Mouse (Mus musculus) ES-Bruce4 (cell line): ENCODE results near the gene Wasf2.

ENCODE experiments used
- CTCF ChIP-seq: IDR thresholded peaks from one replicate; pipeline ENCODE4 v1.8.1; 2011; ENCODE audit warnings: low read depth, low read length
- POLR2A ChIP-seq: IDR thresholded peaks from one replicate; pipeline ENCODE4 v1.8.1; 2011; ENCODE audit warnings: low read length; ENCODE audit not compliant: insufficient read depth

DNA sequence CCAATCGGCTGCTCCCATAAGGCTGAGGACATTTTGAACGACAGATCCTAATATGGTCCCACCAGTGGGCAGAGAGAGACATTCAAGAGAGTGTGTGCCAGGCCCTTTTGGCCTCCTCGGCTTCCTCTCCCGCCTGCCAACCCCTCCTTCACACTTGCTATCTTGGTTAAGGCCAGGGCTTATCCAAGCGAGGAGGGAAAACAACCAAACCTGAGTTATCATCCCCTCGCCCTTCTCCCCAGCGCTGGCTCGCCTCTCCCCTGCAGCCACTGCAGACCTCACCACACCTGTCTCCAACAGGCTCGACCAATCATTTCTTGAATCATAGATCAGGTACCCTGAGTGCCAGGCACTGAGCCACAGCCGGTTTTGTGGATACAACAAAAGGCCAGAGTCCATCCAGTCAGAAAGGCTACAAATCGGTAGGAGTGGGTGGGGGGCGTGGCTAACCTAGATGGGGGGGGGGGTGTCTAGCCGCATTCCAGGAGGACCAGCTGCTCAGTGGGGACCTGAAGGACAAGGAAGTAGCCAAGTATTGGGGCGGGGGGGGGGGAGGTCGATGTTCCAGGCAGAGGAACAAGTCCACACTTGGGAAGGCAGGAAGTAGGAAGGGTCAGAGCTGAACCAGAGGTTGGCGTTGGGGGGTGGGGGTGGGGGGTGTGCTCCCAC is 26.6 kb upstream of the Wasf2 start:
- TF ChIP-seq CTCF (no peak), POLR2A (peak; percentile 12)
